Mouse (Mus musculus) CH12F3 (cell line): Measurements from ENCODE around the gene Tsx.

Experiments
- in situ Hi-C: fragments of 300-500 bp; cut with MboI; formaldehyde crosslinking; loops from 2 replicates; pipeline ENCODE4 v1.14.3; 2020; ENCODE audit warnings: low sequenced_read_pairs

Tsx gene

DNA sequence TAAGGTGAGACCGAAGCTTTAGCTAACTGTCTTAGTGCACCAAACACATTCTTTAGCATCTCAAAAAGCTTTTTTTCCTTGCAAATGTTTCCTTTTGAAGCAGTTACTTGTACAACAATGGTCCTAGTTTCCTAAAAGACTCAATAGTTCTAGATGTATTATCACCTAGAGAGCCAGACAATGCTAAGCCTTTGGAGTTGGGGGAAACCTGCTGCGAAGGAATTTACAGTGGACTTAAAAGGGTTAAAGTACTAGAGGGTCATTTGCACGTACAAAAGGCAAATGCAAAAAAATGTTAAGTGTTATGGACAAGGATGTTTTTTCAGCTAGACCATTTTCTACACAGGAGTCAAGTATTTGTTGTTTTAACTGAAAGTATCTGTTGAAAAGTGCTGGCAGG, 58.1 kb downstream of the Tsx start:
- in situ Hi-C loops: no loop called here
